Mouse (Mus musculus): ENCODE data around the gene Oxct1.

Gene Oxct1

DNA sequence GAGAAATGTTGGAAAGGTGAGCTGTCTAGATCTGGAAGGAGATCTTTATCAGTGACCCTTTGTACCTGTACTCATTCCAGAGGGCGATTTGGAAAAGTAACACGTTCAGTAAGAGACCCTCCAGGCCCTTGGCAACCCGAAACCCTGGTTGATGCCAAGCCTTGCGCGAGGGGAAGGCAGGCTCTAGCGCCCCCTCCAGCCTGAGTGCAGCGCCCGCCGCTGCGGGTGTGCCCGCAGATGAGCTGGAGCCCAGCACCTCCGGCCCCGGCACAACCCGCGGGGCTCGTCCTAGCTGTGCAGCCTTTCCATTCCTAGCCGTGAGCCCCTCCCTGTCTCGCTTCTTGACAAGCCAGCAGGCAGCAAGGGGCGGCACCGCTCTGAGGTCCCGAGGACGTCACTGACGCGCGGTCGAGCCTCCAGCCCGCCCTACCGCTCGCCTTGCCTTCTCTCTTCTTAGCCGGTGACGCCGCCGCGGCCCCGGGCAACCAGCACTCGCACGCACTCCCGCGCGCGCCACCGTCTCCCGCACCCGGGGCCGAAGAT is at the start of gene Oxct1:
Gene Oxct1, plus strand, starts transcription at position 153 of the 543 bp plus-strand sequence.
- in situ Hi-C loops (cut with MboI; ENCODE audit: low sequenced_read_pairs) = loop anchor here (5.0 kb wide), 1 partner anchor 34 kb away; no protein-coding TSS in a partner anchor

DNA sequence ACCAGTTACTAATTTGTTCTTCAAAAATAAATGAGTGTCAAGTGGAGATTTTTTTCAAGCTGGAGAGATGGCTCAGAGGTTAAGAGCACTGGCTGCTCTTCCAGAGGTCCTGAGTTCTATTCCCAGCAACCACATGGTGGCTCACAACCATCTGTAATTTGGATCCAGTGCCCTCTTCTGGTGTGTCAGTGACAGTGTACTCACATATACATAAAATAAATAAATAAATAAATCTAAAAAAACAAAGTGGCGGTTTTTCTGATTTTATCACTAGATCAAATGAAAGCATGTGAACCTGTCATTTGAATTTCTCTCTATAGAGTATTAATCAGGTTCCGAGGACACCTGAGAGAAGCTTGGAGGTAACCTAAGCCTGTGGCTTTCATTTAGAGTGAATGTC is 47.9 kb upstream of the Oxct1 start:
- in situ Hi-C loops (cut with MboI; ENCODE audit: low sequenced_read_pairs) = loop anchor here (25.0 kb wide), 1 partner anchor 1134 kb away; the partner anchor contains the start of genes Card6 and Rpl37

DNA sequence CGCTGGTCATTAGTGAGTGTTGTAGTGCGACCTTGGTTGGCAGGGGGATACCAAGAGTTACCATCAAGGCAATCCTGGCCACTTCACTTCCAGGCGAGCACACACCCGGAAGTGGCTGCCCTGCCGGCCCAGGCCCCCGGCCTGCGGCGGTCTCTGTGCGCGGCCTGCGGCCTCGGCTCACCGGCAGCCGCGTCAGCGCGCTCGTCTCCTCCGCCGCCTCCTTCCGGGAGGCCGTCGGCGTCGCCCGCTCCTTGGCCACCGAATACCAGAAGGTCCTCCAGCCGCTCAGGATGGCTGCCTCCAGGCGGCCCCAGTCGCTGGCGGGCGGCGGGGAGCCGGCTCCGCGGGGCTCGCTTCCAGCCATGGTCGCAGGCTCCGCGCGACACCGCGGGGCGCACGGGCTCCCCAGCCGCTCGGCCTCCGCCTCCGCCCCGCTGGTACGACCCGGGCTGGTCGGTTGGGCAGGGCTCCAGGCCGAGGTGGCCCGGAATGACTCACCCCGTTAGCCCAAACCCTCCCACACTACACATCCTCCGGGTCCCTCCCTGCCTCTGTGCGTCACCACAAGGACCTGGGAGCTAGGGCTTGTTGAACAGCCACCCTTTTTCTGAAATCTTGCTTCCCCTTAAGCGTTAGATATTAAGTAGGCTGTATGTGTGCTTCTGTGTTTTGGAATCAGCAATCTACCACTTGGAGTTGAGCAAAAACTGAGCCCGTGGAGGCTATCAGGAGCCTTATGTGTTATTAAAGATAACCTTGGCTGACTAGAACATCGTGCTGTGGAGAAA is 46.9 kb upstream of the Oxct1 start, which contains the start of gene Fbxo4:
Gene Fbxo4, minus strand, starts transcription at position 513 of the 788 bp plus-strand sequence.
- in situ Hi-C loops (cut with MboI; ENCODE audit: low sequenced_read_pairs) = loop anchor here (25.0 kb wide), 1 partner anchor 1133 kb away; the partner anchor contains the start of genes Card6 and Rpl37

DNA sequence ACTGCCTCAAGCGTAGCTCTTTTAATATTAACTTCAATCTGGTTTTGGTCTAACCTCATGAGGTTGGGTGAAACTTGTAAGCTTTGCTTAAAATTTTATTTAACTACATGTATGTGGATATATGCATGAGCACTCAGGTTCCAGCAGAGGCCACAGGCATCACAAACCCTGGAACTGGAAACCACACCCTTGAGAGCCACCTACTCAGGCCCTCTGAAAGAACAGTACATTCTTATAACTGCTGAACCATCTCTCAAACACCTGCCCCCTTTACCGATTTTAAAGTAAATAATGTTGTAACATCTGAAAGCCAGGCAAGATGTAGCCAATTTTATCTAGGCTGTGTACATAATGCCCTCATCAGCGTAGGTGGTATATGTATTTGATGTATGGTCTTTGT is 46.3 kb upstream of the Oxct1 start:
- in situ Hi-C loops (cut with MboI; ENCODE audit: low sequenced_read_pairs) = loop anchor here (25.0 kb wide), 1 partner anchor 1132 kb away; the partner anchor contains the start of genes Card6 and Rpl37

DNA sequence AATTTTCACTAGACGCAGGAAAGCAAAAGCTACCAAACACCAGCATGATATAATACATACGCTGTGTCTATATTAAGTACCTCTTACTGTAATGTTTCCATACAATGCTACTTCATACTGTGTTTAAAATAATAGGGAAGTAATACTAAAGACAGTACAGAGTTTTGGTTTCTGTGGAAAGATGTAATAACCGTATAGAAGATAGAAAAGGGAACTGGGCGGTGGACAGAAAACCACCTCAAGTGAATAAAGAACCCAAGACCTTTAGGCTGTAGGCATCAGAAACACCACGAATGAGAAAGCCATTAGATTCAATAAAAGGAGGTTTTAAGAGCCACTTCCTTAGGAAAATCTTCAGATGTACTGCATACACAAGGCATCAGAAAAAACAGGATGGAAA is 43.5 kb upstream of the Oxct1 start:
- in situ Hi-C loops (cut with MboI; ENCODE audit: low sequenced_read_pairs) = loop anchor here (25.0 kb wide), 1 partner anchor 1130 kb away; the partner anchor contains the start of genes Card6 and Rpl37

DNA sequence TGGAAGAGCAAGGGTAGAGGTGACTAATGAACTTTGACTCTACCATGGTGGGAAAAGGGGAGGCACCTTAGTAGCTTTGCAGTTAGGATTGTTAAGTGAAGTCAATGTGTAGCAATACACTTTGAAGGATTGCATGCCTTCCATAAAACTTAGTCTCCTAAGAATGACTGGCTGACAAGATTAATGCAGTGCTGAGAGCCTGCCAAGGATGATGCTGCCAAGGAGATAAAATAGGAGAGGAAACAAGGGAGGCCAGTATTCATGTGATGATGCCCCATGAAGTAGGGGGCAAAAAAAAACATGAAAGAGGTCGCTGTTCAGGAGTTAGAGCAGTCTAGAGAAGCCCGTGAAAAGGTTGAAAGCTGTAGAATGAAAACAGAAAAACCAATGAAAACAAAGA is 41.3 kb upstream of the Oxct1 start:
- in situ Hi-C loops (cut with MboI; ENCODE audit: low sequenced_read_pairs) = loop anchor here (25.0 kb wide), 1 partner anchor 1127 kb away; the partner anchor contains the start of genes Card6 and Rpl37

DNA sequence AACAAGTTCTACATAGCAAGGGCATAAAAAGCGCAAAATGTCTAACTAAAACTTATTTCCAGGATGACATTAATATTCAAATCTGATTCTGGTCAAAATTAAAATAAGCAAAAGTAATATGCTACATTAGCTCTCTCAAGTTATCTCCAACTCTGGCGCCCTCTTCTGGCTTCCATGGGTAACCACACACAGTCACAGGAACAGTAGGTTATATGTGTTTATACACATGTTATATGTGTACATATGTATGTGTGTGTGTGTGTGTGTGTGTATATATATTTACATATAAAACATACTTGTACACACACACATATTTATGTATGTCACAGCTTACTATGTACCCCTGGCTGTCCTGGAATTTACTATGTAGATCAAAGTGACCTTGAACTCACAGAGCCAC is 38.2 kb upstream of the Oxct1 start:
- in situ Hi-C loops (cut with MboI; ENCODE audit: low sequenced_read_pairs) = loop anchor here (25.0 kb wide), 1 partner anchor 1124 kb away; the partner anchor contains the start of genes Card6 and Rpl37

DNA sequence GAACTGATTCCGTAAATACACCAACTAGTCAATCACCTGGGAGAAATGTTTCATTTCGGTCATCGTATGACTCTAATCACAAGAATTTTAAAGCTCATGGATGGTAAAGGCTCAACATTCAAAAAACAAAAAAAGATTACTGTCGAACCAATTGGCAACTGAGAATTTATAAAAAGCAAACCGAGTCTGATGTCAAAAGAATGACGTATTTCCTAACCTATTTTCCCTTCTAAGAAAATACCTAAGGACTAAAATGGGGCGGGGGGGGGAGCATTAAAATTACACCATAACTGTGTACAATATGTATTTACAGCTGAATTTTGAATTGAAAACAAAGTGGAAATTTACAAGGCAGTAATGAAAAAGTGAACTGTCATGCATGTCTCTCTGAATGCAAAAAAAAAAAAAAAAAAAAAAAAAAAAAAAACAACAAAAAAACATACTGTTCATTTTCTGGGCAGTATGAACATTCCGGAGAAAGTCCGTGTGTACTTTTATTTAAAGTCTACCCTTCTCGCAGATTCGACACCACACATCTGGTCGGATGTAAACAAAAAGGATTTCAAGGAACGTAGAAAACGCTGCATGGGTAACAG is 31.2 kb upstream of the Oxct1 start:
- in situ Hi-C loops (cut with MboI; ENCODE audit: low sequenced_read_pairs) = loop anchor here (5.0 to 25.0 kb wide), 2 partner anchors 32 to 1117 kb away; partner anchors contain the start of genes Card6, Oxct1 and Rpl37

DNA sequence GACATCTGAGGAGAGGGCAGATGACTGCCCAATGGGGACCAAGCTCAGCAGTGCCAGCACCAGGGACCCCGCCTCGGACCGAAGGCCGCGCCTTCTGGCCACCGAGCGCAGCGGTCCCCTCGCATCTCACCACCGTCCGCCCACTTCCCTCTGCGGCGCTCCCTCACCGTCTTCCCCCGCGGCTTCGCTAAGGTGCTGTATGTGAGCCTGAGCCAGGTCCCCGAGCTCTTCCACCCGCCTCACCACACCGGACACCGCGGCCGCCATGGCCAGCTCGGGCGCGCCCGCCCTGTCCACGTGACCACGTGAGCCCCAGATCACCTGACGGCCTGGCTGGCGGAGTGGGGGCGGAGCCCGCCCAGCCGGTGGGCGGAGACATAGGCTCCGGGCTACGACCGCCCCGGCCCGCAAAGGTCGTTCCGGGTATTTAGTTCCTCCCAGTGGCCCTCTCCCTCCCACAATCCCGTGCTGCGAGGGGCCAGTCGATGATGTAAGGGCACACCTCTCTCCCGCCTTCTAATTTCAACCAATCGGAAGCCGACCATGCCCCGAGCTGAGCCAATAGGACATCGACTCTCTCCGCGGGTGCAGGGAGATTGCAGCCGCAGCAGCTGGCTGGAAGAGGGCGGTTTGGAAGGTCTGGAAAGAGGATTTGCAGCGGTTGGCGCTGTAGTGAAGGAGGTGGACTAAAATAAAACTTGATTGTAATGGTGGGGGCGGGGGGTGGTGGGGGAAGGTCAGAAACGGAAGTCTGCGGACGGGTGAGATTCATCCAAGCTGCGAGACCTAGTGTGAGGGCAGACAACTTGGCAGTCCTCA is 30.5 kb upstream of the Oxct1 start, which contains the start of gene AW549877:
Gene AW549877, minus strand, starts transcription at position 297 of the 819 bp plus-strand sequence.
- in situ Hi-C loops (cut with MboI; ENCODE audit: low sequenced_read_pairs) = loop anchor here (25.0 kb wide), 1 partner anchor 1117 kb away; the partner anchor contains the start of genes Card6 and Rpl37

DNA sequence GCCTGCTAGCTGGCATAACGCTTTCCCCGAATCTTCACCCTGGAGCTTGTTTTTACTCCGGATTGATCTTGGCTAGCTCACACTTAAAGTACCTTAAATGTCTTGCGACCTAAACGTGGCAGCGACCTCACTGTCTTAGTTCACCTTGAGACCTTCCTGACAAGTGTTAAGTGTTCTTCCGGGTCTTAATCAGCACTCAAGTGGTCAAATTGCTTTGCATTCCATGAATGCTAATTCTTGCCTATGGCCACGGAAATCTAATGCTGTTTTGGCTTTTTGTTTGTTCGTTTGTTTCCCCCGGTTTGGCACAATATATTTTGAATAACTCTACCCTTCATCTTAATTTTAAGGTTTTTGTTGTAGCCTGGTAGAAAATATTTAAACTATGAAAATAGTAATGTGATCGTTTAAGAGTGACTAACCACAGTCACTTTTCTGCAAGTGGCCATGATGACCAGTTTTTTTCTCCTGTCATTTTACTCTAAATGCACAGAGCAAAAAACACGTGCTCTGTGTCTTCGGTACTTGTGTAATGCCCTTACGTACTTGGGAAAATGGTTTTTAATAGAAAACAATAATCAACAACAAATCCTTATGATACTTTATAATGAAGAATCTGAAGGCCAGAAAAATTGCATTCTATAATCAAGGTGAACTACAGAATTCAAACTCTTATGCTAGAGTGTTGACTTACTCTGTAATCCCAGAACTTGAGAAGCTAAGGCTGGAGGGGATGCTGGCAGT is 29.7 kb upstream of the Oxct1 start:
- in situ Hi-C loops (cut with MboI; ENCODE audit: low sequenced_read_pairs) = loop anchor here (25.0 kb wide), 1 partner anchor 1116 kb away; the partner anchor contains the start of genes Card6 and Rpl37

DNA sequence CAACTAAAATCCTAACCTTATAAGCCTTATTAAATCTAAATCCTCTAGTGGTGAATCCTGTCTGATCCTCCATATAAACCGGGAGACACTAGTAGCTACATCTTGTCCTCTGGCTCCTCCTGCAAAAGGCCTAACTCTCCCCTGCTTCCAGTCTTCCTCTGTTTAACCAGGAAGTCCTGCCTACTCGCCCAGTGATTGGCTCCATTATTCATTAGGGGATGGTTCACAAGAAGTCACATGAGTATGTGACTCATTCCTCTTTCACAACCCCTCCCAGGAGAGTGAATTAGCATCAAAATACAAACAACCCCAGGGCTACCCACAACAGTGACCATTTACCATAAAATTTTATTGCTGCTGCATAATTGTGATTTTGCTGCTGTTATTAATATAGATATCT is 27.0 kb upstream of the Oxct1 start:
- in situ Hi-C loops (cut with MboI; ENCODE audit: low sequenced_read_pairs) = loop anchor here (25.0 kb wide), 1 partner anchor 1113 kb away; the partner anchor contains the start of genes Card6 and Rpl37

DNA sequence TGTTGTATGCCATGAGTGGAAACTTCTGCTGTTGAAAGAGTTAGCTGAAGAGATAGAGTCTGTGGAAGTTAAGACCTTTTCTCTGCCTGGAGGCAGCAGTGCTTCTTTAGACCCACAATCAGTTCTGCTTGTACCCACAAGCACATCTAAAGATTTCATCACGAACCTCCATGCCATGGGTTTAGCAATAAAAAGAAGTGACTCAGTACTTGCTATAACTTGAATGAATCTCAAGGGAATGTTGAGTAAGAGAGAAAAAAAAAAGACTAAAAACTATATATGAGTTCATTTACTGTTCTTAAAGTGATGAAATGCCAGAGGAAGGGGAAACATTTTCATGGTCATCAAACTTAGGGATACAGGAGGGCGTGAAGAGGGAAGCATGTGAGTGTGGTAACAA is 25.6 kb upstream of the Oxct1 start:
- in situ Hi-C loops (cut with MboI; ENCODE audit: low sequenced_read_pairs) = no loop called here

DNA sequence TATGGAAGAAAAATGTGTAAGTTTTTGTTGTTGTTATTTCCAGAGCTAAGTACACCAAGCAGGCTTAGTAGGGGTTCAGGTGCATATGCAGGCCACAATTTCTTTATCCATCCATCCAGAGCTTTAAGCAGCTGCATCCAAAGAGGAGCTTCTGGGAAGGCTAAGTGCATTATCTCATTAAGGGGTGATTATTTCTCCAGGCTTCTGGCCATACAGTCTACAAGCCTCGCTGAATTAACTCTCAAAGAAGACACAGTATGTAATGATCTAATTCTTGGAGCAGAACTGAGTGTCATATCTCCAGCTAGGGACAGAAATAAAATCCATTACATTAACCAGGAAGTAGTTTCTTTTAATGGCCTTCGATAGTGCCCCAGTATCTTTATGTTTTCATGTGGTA is 12.3 kb upstream of the Oxct1 start:
- in situ Hi-C loops (cut with MboI; ENCODE audit: low sequenced_read_pairs) = no loop called here

DNA sequence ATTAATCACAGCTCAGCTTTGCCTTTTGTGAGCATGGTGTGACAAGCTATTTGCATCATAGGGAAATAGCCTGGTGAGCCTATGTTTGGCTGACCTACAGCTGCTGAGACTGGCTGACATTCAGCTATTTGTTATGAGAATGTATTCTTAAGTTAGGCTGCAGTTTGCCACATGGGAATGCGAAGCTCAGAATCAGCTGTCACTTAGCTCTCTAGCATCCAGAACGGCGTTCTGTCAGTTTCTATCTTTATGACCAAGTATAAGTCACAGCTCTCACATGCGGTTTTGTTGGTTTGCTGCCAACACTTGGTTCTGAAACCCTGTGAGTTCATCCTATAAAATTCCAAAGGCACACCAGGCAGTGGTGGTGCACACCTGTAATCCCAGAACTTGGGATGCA is 5.5 kb upstream of the Oxct1 start:
- in situ Hi-C loops (cut with MboI; ENCODE audit: low sequenced_read_pairs) = no loop called here

DNA sequence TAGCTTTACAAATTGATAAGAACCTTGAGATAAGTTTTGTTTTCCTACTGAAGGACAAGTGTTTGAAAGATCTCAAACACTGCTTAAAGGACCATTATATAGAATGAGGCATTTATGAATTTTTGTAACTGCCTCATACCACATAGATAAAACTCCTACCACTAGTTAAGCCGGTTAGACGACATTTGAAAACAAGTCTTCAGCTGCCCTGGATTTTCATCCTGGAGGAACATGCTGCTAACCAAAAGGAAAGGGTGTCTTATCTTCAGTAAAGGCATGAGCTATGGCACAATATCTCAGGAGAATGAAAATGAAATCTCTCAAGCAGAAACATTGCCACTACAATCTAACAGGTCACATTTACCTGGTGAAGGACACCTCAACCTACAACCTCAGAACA is 2.4 kb upstream of the Oxct1 start:
- in situ Hi-C loops (cut with MboI; ENCODE audit: low sequenced_read_pairs) = no loop called here

DNA sequence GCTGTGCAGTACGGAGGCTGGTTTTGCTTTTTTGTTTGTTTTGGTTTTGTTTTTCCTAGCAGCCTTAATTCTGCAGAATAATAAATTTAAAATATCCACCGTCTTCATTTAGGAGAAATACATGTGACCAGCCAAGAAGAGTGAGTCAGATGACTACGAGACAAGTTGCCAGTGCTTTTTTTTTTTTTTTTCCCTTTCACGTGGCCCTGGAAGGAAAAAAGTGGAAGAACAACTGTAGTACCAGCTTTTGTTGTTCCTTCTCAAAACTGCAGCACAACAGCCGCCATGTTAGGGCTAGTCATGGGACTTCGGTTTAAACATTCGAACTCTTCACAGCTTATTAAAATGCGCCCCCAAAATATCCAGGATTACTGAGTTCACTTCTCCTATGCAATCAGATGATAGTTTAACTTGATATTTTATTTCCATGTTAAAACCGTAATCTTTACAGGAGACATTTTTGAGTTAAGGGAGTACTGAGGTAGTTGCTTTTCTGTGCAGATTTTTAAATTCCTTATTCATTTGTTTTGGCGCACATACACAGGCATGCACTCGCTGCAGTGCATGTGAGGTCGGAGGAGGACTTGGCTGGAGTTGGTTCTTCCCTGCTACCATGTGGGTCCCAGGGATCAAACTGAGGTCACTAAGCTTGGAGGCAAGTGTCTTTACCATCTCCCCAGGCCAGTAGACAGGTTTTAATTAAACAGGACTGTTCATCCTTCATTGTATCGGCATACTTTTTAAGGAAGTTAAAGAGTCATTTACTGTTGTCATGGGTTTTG is 1.3 kb upstream of the Oxct1 start:
- in situ Hi-C loops (cut with MboI; ENCODE audit: low sequenced_read_pairs) = loop anchor here (5.0 kb wide), 1 partner anchor 33 kb away; no protein-coding TSS in a partner anchor

DNA sequence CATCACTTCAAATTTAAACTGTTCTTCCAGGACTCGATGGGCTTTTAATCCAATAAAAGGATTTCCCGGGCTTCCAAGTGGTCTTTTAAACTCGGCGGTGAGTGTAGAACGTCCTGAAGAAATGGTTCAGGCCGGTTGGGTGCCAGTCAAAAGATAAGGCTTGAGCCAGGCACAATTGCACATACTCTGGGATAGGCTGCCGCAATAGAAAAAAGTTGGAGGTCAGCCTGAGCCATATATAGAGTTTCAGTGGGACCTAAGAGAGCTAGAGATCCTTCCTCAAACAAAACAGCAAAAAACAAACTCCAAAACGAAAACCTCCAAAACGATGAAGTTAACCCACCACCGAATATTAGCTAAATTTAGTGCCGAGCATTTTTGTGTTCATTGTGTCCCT is 677 bp upstream of the Oxct1 start:
- in situ Hi-C loops (cut with MboI; ENCODE audit: low sequenced_read_pairs) = loop anchor here (5.0 kb wide), 1 partner anchor 33 kb away; no protein-coding TSS in a partner anchor

DNA sequence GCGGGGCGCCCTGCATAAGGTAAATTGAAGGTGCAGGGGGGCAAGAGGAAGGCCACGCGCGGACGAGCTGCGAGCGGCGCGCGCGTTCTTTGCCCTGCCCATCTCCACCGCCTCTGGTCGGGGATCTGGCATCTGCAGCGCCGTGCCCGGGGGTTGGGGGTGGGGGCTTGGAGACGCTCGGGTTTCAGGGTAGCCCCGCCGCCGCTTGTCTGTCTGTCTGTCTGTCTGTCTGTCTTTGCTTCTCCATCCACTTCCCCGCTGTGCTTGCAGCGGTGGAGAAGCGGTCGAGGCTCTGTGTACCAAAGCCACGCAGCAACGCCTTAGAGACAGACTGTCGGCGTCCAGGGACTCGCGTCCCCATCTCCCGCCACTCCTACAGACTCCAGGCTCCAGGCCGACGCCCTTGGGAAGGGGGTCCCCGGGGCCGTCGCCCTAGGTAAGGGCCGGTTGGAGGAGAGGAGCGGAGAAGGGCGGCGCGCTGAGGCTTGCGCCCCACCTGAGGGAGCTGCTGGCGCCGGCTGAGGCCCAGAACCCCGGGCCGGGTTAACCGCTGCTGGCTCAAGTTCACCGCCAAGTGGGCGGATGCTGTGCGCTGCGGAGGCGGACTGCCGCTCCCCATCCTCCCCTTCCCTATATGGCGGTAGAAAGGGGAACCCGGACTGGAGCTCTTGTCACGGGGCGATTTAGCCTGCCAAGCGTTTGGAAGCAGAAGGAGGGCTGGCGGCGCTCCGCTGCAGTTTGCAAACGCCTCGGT is 825 bp downstream of the Oxct1 start:
- in situ Hi-C loops (cut with MboI; ENCODE audit: low sequenced_read_pairs) = loop anchor here (5.0 kb wide), 1 partner anchor 35 kb away; no protein-coding TSS in a partner anchor

Data from CH12F3 (cell line).